Mouse (Mus musculus): ENCODE data around the gene Spindoc. TPM values are rescaled to one million over a fixed set of nuclear protein-coding genes. Genes with fewer than 3 reads are reported as not detected.

Gene Spindoc
- total and polyA plus RNA-seq, 3 experiments, result 13.0 to 54.1 TPM; not detected in 1

- H3K79me2 ChIP-seq (ENCODE audit: control insufficient read depth, insufficient read depth, low read length, poor library complexity), result peaks cover 53% of the 10 kb centered on the region
- H3K27me3 ChIP-seq (ENCODE audit: control insufficient read depth in 1 of 2, insufficient read depth in 2 of 2, low read length in 2 of 2), result no peaks in the 10 kb centered on the region
- no peak overlapping the region for H3K4me3 ChIP-seq (ENCODE audit: control insufficient read depth in 1 of 2, insufficient read depth in 1 of 2, low read depth in 2 of 2, low read length in 2 of 2)
- no peaks in the 10 kb centered on the region for H3K9me3 ChIP-seq (replicated peaks; ENCODE audit: insufficient read depth, low read length)
- peak; percentile 64 for DNase-seq (ENCODE audit: low read depth, low spot score)
- peak overlapping the region; percentile 17 for H3K27ac ChIP-seq (ENCODE audit: control insufficient read depth, low read depth, low read length)
- TF ChIP-seq CHD2 (IDR thresholded peaks at IDR 0.05; ENCODE audit: low read length) (0 out of 2 replicates have a peak, but pooled peaks have one; percentile 32), GATA1 (IDR thresholded peaks at IDR 0.05; ENCODE audit: low read depth, low read length) (peak; percentile 36; the same call in 1 of the 2 replicates), MAZ (IDR thresholded peaks at IDR 0.05; ENCODE audit: low read depth, low read length) (peak; percentile 31; the same call in 1 of the 2 replicates), TCF12 (IDR thresholded peaks at IDR 0.05; ENCODE audit: low read depth, low read length) (peak; percentile 85), MXI1 (IDR thresholded peaks at IDR 0.05; ENCODE audit: low read depth, low read length) (0 out of 2 replicates have a peak, but pooled peaks have one; percentile 27), MYB (IDR thresholded peaks at IDR 0.05; ENCODE audit: low read depth, low read length) (peak; percentile 26; the same call in 1 of the 2 replicates), CHD1 (IDR thresholded peaks at IDR 0.05; ENCODE audit: low read depth, low read length) (no peak), USF2 (IDR thresholded peaks at IDR 0.05; ENCODE audit: borderline replicate concordance in 1 of 2, insufficient read depth in 1 of 2, low read depth in 1 of 2, low read length in 2 of 2) (no peak), RCOR1 (IDR thresholded peaks at IDR 0.05; ENCODE audit: low read depth, low read length) (peak; percentile 83; the same call in 1 of the 2 replicates), BHLHE40 (IDR thresholded peaks at IDR 0.05; ENCODE audit: borderline replicate concordance, low read depth, low read length) (0 out of 2 replicates have a peak, but pooled peaks have one; percentile 27), SIN3A (IDR thresholded peaks at IDR 0.05; ENCODE audit: low read length) (peak; percentile 17; the same call in 1 of the 2 replicates), TAL1 (IDR thresholded peaks at IDR 0.05; ENCODE audit: low read length) (peak; percentile 78), EP300 (IDR thresholded peaks at IDR 0.05; ENCODE audit: low read depth in 1 of 2, low read length in 2 of 2) (peak; percentile 43 to 82), MAFK (IDR thresholded peaks at IDR 0.05; ENCODE audit: borderline replicate concordance, low read depth, low read length) (no peak)
- peaks cover 0 to 85% of the 10 kb centered on the region in 2 experiments; a peak in 2 of 4 replicates for H3K36me3 ChIP-seq (ENCODE audit: control insufficient read depth in 1 of 2, insufficient read depth in 2 of 2, low read length in 2 of 2)
- peak overlapping the region; percentile 4; the same call in 1 of the 2 replicates for H3K9ac ChIP-seq (ENCODE audit: control insufficient read depth, low read depth, low read length, poor library complexity, severe bottlenecking)
- H3K4me1 ChIP-seq (ENCODE audit: control insufficient read depth in 1 of 2, insufficient read depth in 2 of 2, low read length in 2 of 2), result peaks cover 40 to 73% of the 10 kb centered on the region in 2 experiments
These were observed 72.1 kb downstream of the Spindoc start for GRCm38 (mm10) chr19:7310704-7311103.

GRCm38 (mm10) chr19:7309738-7310330, 73.0 kb downstream of the Spindoc start:
- Histone ChIP-seq H3K4me1 (ENCODE audit: control insufficient read depth in 1 of 2, insufficient read depth in 2 of 2, low read length in 2 of 2) (peaks cover 38 to 70% of the 10 kb centered on the region in 2 experiments), H3K36me3 (ENCODE audit: control insufficient read depth in 1 of 2, insufficient read depth in 2 of 2, low read length in 2 of 2) (peaks cover 0 to 83% of the 10 kb centered on the region in 2 experiments; a peak in 2 of 4 replicates), H3K4me3 (ENCODE audit: control insufficient read depth in 1 of 2, insufficient read depth in 1 of 2, low read depth in 2 of 2, low read length in 2 of 2) (no peak overlapping the region), H3K79me2 (ENCODE audit: control insufficient read depth, insufficient read depth, low read length, poor library complexity) (peaks cover 55% of the 10 kb centered on the region), H3K9me3 (replicated peaks; ENCODE audit: insufficient read depth, low read length) (no peaks in the 10 kb centered on the region), H3K27ac (ENCODE audit: control insufficient read depth, low read depth, low read length) (peak overlapping the region; percentile 13; the same call in 1 of the 2 replicates), H3K9ac (ENCODE audit: control insufficient read depth, low read depth, low read length, poor library complexity, severe bottlenecking) (no peak overlapping the region), H3K27me3 (ENCODE audit: control insufficient read depth in 1 of 2, insufficient read depth in 2 of 2, low read length in 2 of 2) (no peaks in the 10 kb centered on the region)
- DNase-seq (ENCODE audit: low read depth, low spot score), result peak; percentile 46
- no peak for TF ChIP-seq GABPA (IDR thresholded peaks at IDR 0.05; ENCODE audit: low read depth, low read length)
- no peak for TF ChIP-seq USF1 (IDR thresholded peaks at IDR 0.05; ENCODE audit: low read depth, low read length)
- TF ChIP-seq POLR2AphosphoS2 (IDR thresholded peaks at IDR 0.05; ENCODE audit: low read length), result no peak
- TF ChIP-seq TBP (IDR thresholded peaks at IDR 0.05; ENCODE audit: low read depth, low read length), result no peak
- no peak for TF ChIP-seq ELF1 (IDR thresholded peaks at IDR 0.05; ENCODE audit: low read depth, low read length)
- TF ChIP-seq USF2 (IDR thresholded peaks at IDR 0.05; ENCODE audit: borderline replicate concordance in 1 of 2, insufficient read depth in 1 of 2, low read depth in 1 of 2, low read length in 2 of 2), result no peak
- no peak for TF ChIP-seq POLR2AphosphoS5 (IDR thresholded peaks at IDR 0.05; ENCODE audit: borderline replicate concordance, low read depth, low read length)
- no peak for TF ChIP-seq MXI1 (IDR thresholded peaks at IDR 0.05; ENCODE audit: low read depth, low read length)
- no peak for TF ChIP-seq ZKSCAN1 (IDR thresholded peaks at IDR 0.05; ENCODE audit: low read depth, low read length)
